Mouse (Mus musculus) megakaryocyte, embryonic 14.5 days (primary cell): ENCODE data around the gene Hoxd11. TPM values are rescaled to one million over a fixed set of nuclear protein-coding genes. Genes with fewer than 3 reads are reported as not detected.

Source experiments
- H3K27me3 ChIP-seq: replicated peaks from 2 replicates; pipeline ENCODE3; 2012; ENCODE audit warnings: inconsistent platforms
- H3K36me3 ChIP-seq: replicated peaks from 2 replicates; pipeline ENCODE3; 2012; ENCODE audit warnings: low read length, inconsistent platforms, mixed read lengths
- H3K4me1 ChIP-seq: 2 replicates; pipeline ENCODE4 v1.6.1; 2012; ENCODE audit warnings: inconsistent platforms
- H3K4me3 ChIP-seq: replicated peaks from 2 replicates; pipeline ENCODE3; 2012; ENCODE audit warnings: moderate library complexity, mild to moderate bottlenecking, inconsistent platforms
- H3K9me3 ChIP-seq: 2 replicates; pipeline ENCODE4 v1.6.1; 2012; ENCODE audit warnings: inconsistent platforms
- FLI1 ChIP-seq: IDR thresholded peaks from 2 replicates; pipeline ENCODE4 v1.6.1; 2012; ENCODE audit warnings: low read length, inconsistent platforms, mixed read lengths
- GATA1 ChIP-seq: IDR thresholded peaks from 3 replicates; pipeline ENCODE4 v1.6.1; 2012; ENCODE audit warnings: mixed read lengths, low read length, inconsistent platforms, borderline replicate concordance
- polyA plus RNA-seq: library from polyadenylated mRNA; stranded (reverse); fragments of >175 nt; gene quantifications from 2 replicates; pipeline ENCODE4 v1.2.3, GENCODE M21; 2012; ENCODE audit warnings: low replicate concordance; ENCODE audit not compliant: insufficient read depth

Gene Hoxd11
- polyA plus RNA-seq, 1 experiment, result not detected

DNA sequence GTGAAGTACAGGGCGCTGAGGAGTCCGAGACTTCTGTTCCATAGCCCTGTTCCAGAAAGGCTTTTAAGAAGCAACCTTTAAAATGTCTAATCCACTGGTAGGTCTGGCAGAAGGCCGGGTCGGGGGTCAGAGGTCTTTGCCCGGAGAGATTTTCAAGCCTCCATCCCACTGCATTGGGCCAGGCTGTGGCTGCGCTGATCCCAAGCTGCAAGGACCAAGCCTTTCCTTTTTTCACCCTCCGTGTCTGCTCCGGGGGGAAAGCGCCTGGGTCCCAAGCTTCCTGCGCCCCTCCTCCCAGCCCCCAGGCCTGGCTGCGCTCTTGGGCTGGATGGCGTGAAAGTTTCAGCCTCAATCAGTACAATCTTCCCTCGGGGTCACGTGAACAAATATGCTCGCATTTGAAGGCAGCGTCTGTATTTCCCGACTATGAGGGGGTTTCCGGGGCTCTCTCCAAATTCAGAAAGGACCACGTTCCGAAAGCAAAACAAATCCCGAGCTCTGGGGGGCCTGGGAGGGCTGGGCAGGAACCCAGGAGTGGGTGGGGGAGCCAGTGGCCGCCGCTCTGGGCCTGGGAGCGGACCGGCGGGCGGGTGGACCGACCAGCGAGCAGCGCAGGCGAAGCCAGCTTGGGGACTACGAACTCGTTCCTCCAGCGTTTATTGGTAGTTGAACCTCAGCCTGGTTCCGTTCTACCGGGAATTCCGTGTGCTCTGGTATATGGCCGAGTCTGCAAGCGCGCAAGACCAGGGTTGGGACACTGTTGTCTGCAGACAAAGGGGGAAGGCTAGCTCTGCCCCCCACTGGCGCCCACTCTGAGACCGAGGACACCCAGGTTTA is 56.7 kb downstream of the Hoxd11 start:
- H3K27me3 ChIP-seq, result peaks cover 97% of the 10 kb centered on the region
- no peak for TF ChIP-seq FLI1
- TF ChIP-seq GATA1, result no peak
- H3K4me3 ChIP-seq, result no peak overlapping the region
- peaks cover 8% of the 10 kb centered on the region for H3K9me3 ChIP-seq
- no peaks in the 10 kb centered on the region for H3K36me3 ChIP-seq
- peaks cover 24% of the 10 kb centered on the region for H3K4me1 ChIP-seq

Other genes with a start within 250 kb of the Hoxd11 start
- gene Lnpk, start 100.1 kb upstream of the Hoxd11 start, polyA plus RNA-seq, result 11.1 and 19.3 TPM in 2 replicates
- not detected in 2 replicates for gene Evx2, start 20.0 kb upstream of the Hoxd11 start, polyA plus RNA-seq
- not detected in 2 replicates for gene Hoxd13, start 11.2 kb upstream of the Hoxd11 start, polyA plus RNA-seq
- gene Hoxd12, start 4.5 kb upstream of the Hoxd11 start, polyA plus RNA-seq, result not detected in 2 replicates
- gene Hoxd10, start 12.4 kb downstream of the Hoxd11 start, polyA plus RNA-seq, result not detected in 2 replicates
- gene Hoxd9, start 18.2 kb downstream of the Hoxd11 start, polyA plus RNA-seq, result not detected in 2 replicates
- not detected in 2 replicates for gene Hoxd8, start 25.1 kb downstream of the Hoxd11 start, polyA plus RNA-seq
- not detected in 2 replicates for gene Hoxd3, start 32.4 kb downstream of the Hoxd11 start, polyA plus RNA-seq
- not detected in 2 replicates for gene Hoxd4, start 32.4 kb downstream of the Hoxd11 start, polyA plus RNA-seq
- not detected in 2 replicates for gene Gm28230, start 47.2 kb downstream of the Hoxd11 start, polyA plus RNA-seq
- gene Hoxd1, start 83.4 kb downstream of the Hoxd11 start, polyA plus RNA-seq, result not detected in 2 replicates
- 22.0 and 36.3 TPM in 2 replicates for gene Mtx2, start 146.2 kb downstream of the Hoxd11 start, polyA plus RNA-seq